Mouse (Mus musculus) macrophage (primary cell): ENCODE data around the gene Ccdc188. TPM values are rescaled to one million over a fixed set of nuclear protein-coding genes. Genes with fewer than 3 reads are reported as not detected.

Experiments
- H3K27ac ChIP-seq: fragments of 350-480 bp; formaldehyde crosslinking; 2 replicates; pipeline ENCODE4 v1.9.0; 2021
- H3K36me3 ChIP-seq: fragments of 350-480 bp; formaldehyde crosslinking; 2 replicates; pipeline ENCODE4 v1.9.0; 2021; ENCODE audit errors: inconsistent target
- H3K4me3 ChIP-seq: fragments of 350-480 bp; formaldehyde crosslinking; 2 replicates; pipeline ENCODE4 v1.9.0; 2021; ENCODE audit errors: inconsistent target
- H3K79me2 ChIP-seq: fragments of 350-480 bp; formaldehyde crosslinking; 2 replicates; pipeline ENCODE4 v1.9.0; 2021; ENCODE audit errors: inconsistent target
- WGBS: methylation state at CpG from one replicate; pipeline ENCODE4 v1.1.7; 2026; ENCODE audit warnings: inconsistent platforms; ENCODE audit not compliant: missing documents; 5-methylcytosine and 5-hydroxymethylcytosine counted together
- polyA plus RNA-seq: library from polyadenylated mRNA; stranded (reverse); fragments of 250-400 nt; gene quantifications from 3 replicates; pipeline ENCODE4 v1.2.4, GENCODE M21; 2018; ENCODE audit warnings: inconsistent platforms

The Ccdc188 gene
- polyA plus RNA-seq, 1 experiment from 2014 or later: not detected

GRCm38 (mm10) chr16:18235389-18236065 lies 17.8 kb downstream of the Ccdc188 start:
- Histone ChIP-seq H3K79me2 (peaks cover 20% of the 10 kb centered on the region; the same call in 1 of the 2 replicates), H3K4me3 (peak overlapping the region; percentile 56), H3K27ac (0 out of 2 replicates have a peak overlapping the region, but pooled peaks have one; percentile 2), H3K36me3 (peaks cover 14% of the 10 kb centered on the region)
- WGBS: 19% methylated on average over 19 of the region's 19 CpGs

GRCm38 (mm10) chr16:18236676-18237501 lies 19.2 kb downstream of the Ccdc188 start:
- Histone ChIP-seq H3K4me3 (no peak overlapping the region), H3K27ac (no peak overlapping the region), H3K36me3 (peaks cover 27% of the 10 kb centered on the region), H3K79me2 (peaks cover 7% of the 10 kb centered on the region; the same call in 1 of the 2 replicates)
- 89% methylated on average over 7 of the region's 7 CpGs for WGBS

GRCm38 (mm10) chr16:18241581-18241980 lies 23.9 kb downstream of the Ccdc188 start:
- no peak overlapping the region for H3K27ac ChIP-seq
- WGBS: 93% methylated on average over 10 of the region's 10 CpGs
- peaks cover 68% of the 10 kb centered on the region for H3K36me3 ChIP-seq

GRCm38 (mm10) chr16:18247521-18248399 lies 30.1 kb downstream of the Ccdc188 start:
- Histone ChIP-seq H3K79me2 (peaks cover 86% of the 10 kb centered on the region), H3K36me3 (peaks cover 54% of the 10 kb centered on the region), H3K27ac (peak overlapping the region; percentile 65), H3K4me3 (peak overlapping the region; percentile 88)
- WGBS: under 1% methylated on average over 27 of the region's 33 CpGs

More at GRCm38 (mm10) chr16:18241581-18241980, 23.9 kb downstream of the Ccdc188 start:
- Histone ChIP-seq H3K79me2 (peaks cover 43% of the 10 kb centered on the region), H3K4me3 (no peak overlapping the region)

- Histone ChIP-seq H3K36me3 (peaks cover 54% of the 10 kb centered on the region), H3K79me2 (peaks cover 77% of the 10 kb centered on the region), H3K27ac (peak within 1 kb of the TSS; percentile 86), H3K4me3 (peak within 1 kb of the TSS; percentile 89)
- under 1% methylated on average over 78 of the region's 102 CpGs for WGBS
These were observed 31.0 kb downstream of the Ccdc188 start, which contains the start of the genes Trmt2a and Ranbp1 for GRCm38 (mm10) chr16:18248433-18249363. Gene Trmt2a (plus strand): TSS chr16:18248679. Gene Ranbp1 (minus strand): TSS chr16:18248732.

GRCm38 (mm10) chr16:18249364-18249967 lies 31.8 kb downstream of the Ccdc188 start:
- WGBS: 4% methylated on average over 27 of the region's 27 CpGs
- Histone ChIP-seq H3K4me3 (peak overlapping the region; percentile 89), H3K27ac (peak overlapping the region; percentile 86), H3K79me2 (peaks cover 69% of the 10 kb centered on the region), H3K36me3 (peaks cover 54% of the 10 kb centered on the region)

GRCm38 (mm10) chr16:18250231-18250630 lies 32.6 kb downstream of the Ccdc188 start:
- Histone ChIP-seq H3K79me2 (peaks cover 61% of the 10 kb centered on the region), H3K36me3 (peaks cover 50% of the 10 kb centered on the region), H3K27ac (peak overlapping the region; percentile 86; the same call in 1 of the 2 replicates), H3K4me3 (peak overlapping the region; percentile 89)
- WGBS: 73% methylated on average over 4 of the region's 4 CpGs

- H3K79me2 ChIP-seq: peaks cover 53% of the 10 kb centered on the region
- no peak overlapping the region for H3K4me3 ChIP-seq
- H3K36me3 ChIP-seq: peaks cover 46% of the 10 kb centered on the region
- WGBS: 95% methylated on average over 9 of the region's 10 CpGs
- no peak overlapping the region for H3K27ac ChIP-seq
These were observed 33.4 kb downstream of the Ccdc188 start for GRCm38 (mm10) chr16:18250828-18251790.

- Histone ChIP-seq H3K27ac (no peak overlapping the region), H3K4me3 (no peak overlapping the region), H3K79me2 (peaks cover 36% of the 10 kb centered on the region), H3K36me3 (peaks cover 56% of the 10 kb centered on the region)
- WGBS: 81% methylated on average over 6 of the region's 6 CpGs
These were observed 35.1 kb downstream of the Ccdc188 start for GRCm38 (mm10) chr16:18252736-18253135.

- WGBS: 77% methylated on average over 1 of the region's 1 CpGs
- Histone ChIP-seq H3K36me3 (peaks cover 65% of the 10 kb centered on the region), H3K27ac (no peak overlapping the region), H3K79me2 (peaks cover 32% of the 10 kb centered on the region), H3K4me3 (no peak overlapping the region)
These were observed 36.2 kb downstream of the Ccdc188 start for GRCm38 (mm10) chr16:18253866-18254265.

GRCm38 (mm10) chr16:18258221-18258620 lies 40.5 kb downstream of the Ccdc188 start, which contains the start of gene Gm49776:
Gene Gm49776 (minus strand): TSS chr16:18258321.
- 88% methylated on average over 2 of the region's 2 CpGs for WGBS
- Histone ChIP-seq H3K4me3 (no peak within 1 kb of the TSS), H3K27ac (no peak within 1 kb of the TSS), H3K79me2 (no peaks in the 10 kb centered on the region), H3K36me3 (peaks cover 70% of the 10 kb centered on the region)

GRCm38 (mm10) chr16:18265024-18265423 lies 47.3 kb downstream of the Ccdc188 start:
- Histone ChIP-seq H3K79me2 (no peaks in the 10 kb centered on the region), H3K4me3 (no peak overlapping the region), H3K27ac (no peak overlapping the region), H3K36me3 (peaks cover 37% of the 10 kb centered on the region)
- WGBS: 93% methylated on average over 1 of the region's 2 CpGs
